Mouse (Mus musculus): ENCODE measurements at regions not wholly inside any gene's neighbourhood (a gene's known extent, or its start where the extent isn't known, plus 50 kb on each side); places are given as distances from the start of the nearest gene placed in this dataset.

- Histone ChIP-seq H3K4me3 (ENCODE audit: low read depth, low read length) (no peak overlapping the region), H3K9me3 (ENCODE audit: low read depth, low read length) (no peaks in the 10 kb centered on the region), H3K27ac (ENCODE audit: low read depth) (no peak overlapping the region), H3K36me3 (ENCODE audit: insufficient read depth) (no peaks in the 10 kb centered on the region), H3K27me3 (ENCODE audit: insufficient read depth, low read length) (no peaks in the 10 kb centered on the region), H3K9ac (no peak overlapping the region), H3K4me1 (ENCODE audit: insufficient read depth) (no peaks in the 10 kb centered on the region), H3K4me2 (no peak overlapping the region)
- DNase-seq (no peak), ATAC-seq (ENCODE audit: insufficient read depth) (no peak)
- WGBS: 61% methylated on average over 9 of the region's 9 CpGs
- TF ChIP-seq CTCF (IDR thresholded peaks at IDR 0.05; ENCODE audit: low read depth): no peak
Measured at GRCm38 (mm10) chr1:51622181-51622862, 144.1 kb upstream of the Nabp1 start.

- H3K4me3 ChIP-seq (ENCODE audit: low read depth, low read length): no peak overlapping the region
- H3K4me1 ChIP-seq (ENCODE audit: insufficient read depth): no peaks in the 10 kb centered on the region
- H3K9ac ChIP-seq: no peak overlapping the region
- WGBS: 75% methylated on average over 6 of the region's 6 CpGs
- TF ChIP-seq CTCF (IDR thresholded peaks at IDR 0.05; ENCODE audit: low read depth): no peak
- no peaks in the 10 kb centered on the region for H3K27me3 ChIP-seq (ENCODE audit: insufficient read depth, low read length)
- H3K27ac ChIP-seq (ENCODE audit: low read depth): no peak overlapping the region
- ATAC-seq (ENCODE audit: insufficient read depth) (no peak), DNase-seq (no peak)
- no peaks in the 10 kb centered on the region for H3K36me3 ChIP-seq (ENCODE audit: insufficient read depth)
- H3K9me3 ChIP-seq (ENCODE audit: low read depth, low read length): no peaks in the 10 kb centered on the region
- no peak overlapping the region for H3K4me2 ChIP-seq
Measured at GRCm38 (mm10) chr1:51621062-51621461, 142.8 kb upstream of the Nabp1 start.

- H3K4me1 ChIP-seq (ENCODE audit: insufficient read depth): no peaks in the 10 kb centered on the region
Measured at GRCm38 (mm10) chr1:51617502-51618251, 139.5 kb upstream of the Nabp1 start.

GRCm38 (mm10) chr1:51616091-51616490 is 137.9 kb upstream of the Nabp1 start:
- H3K27me3 ChIP-seq (ENCODE audit: insufficient read depth, low read length): no peaks in the 10 kb centered on the region
- H3K27ac ChIP-seq (ENCODE audit: low read depth): no peak overlapping the region
- no peaks in the 10 kb centered on the region for H3K9me3 ChIP-seq (ENCODE audit: low read depth, low read length)
- no peaks in the 10 kb centered on the region for H3K36me3 ChIP-seq (ENCODE audit: insufficient read depth)
- DNase-seq: no peak
- no peak for ATAC-seq (ENCODE audit: insufficient read depth)
- 96% methylated on average over 1 of the region's 1 CpGs for WGBS
- H3K9ac ChIP-seq: no peak overlapping the region
- no peak overlapping the region for H3K4me2 ChIP-seq
- H3K4me3 ChIP-seq (ENCODE audit: low read depth, low read length): no peak overlapping the region
- TF ChIP-seq CTCF (IDR thresholded peaks at IDR 0.05; ENCODE audit: low read depth): no peak
- H3K4me1 ChIP-seq (ENCODE audit: insufficient read depth): no peaks in the 10 kb centered on the region

More at GRCm38 (mm10) chr1:51617502-51618251, 139.5 kb upstream of the Nabp1 start:
- Histone ChIP-seq H3K4me2 (no peak overlapping the region), H3K36me3 (ENCODE audit: insufficient read depth) (no peaks in the 10 kb centered on the region), H3K9me3 (ENCODE audit: low read depth, low read length) (no peaks in the 10 kb centered on the region), H3K9ac (no peak overlapping the region), H3K27me3 (ENCODE audit: insufficient read depth, low read length) (no peaks in the 10 kb centered on the region), H3K4me3 (ENCODE audit: low read depth, low read length) (no peak overlapping the region), H3K27ac (ENCODE audit: low read depth) (no peak overlapping the region)
- ATAC-seq (ENCODE audit: insufficient read depth): no peak
- no peak for TF ChIP-seq CTCF (IDR thresholded peaks at IDR 0.05; ENCODE audit: low read depth)
- DNase-seq: peak; percentile 15
- WGBS: 48% methylated on average over 13 of the region's 13 CpGs

- H3K4me3 ChIP-seq (ENCODE audit: low read depth, low read length): no peak overlapping the region
- TF ChIP-seq CTCF (IDR thresholded peaks at IDR 0.05; ENCODE audit: low read depth): peak; percentile 74
- no peak overlapping the region for H3K4me2 ChIP-seq
- H3K27me3 ChIP-seq (ENCODE audit: insufficient read depth, low read length): no peaks in the 10 kb centered on the region
- H3K27ac ChIP-seq (ENCODE audit: low read depth): no peak overlapping the region
- H3K36me3 ChIP-seq (ENCODE audit: insufficient read depth): no peaks in the 10 kb centered on the region
- no peak overlapping the region for H3K9ac ChIP-seq
- no peaks in the 10 kb centered on the region for H3K4me1 ChIP-seq (ENCODE audit: insufficient read depth)
- H3K9me3 ChIP-seq (ENCODE audit: low read depth, low read length): no peaks in the 10 kb centered on the region
- 29% methylated on average over 6 of the region's 6 CpGs for WGBS
- DNase-seq: peak; percentile 75
- no peak for ATAC-seq (ENCODE audit: insufficient read depth)
Measured at GRCm38 (mm10) chr1:51615523-51615922, 137.3 kb upstream of the Nabp1 start.

GRCm38 (mm10) chr1:51614700-51615099 is 136.5 kb upstream of the Nabp1 start:
- Histone ChIP-seq H3K9ac (no peak overlapping the region), H3K36me3 (ENCODE audit: insufficient read depth) (no peaks in the 10 kb centered on the region), H3K9me3 (ENCODE audit: low read depth, low read length) (no peaks in the 10 kb centered on the region), H3K27me3 (ENCODE audit: insufficient read depth, low read length) (no peaks in the 10 kb centered on the region), H3K4me2 (no peak overlapping the region), H3K4me3 (ENCODE audit: low read depth, low read length) (no peak overlapping the region), H3K4me1 (ENCODE audit: insufficient read depth) (no peaks in the 10 kb centered on the region), H3K27ac (ENCODE audit: low read depth) (no peak overlapping the region)
- DNase-seq: no peak
- no peak for TF ChIP-seq CTCF (IDR thresholded peaks at IDR 0.05; ENCODE audit: low read depth)
- no peak for ATAC-seq (ENCODE audit: insufficient read depth)

GRCm38 (mm10) chr1:51609295-51609694 is 131.1 kb upstream of the Nabp1 start:
- peak; percentile 13 for DNase-seq
- H3K4me2 ChIP-seq: no peak overlapping the region
- H3K27me3 ChIP-seq (ENCODE audit: insufficient read depth, low read length): no peaks in the 10 kb centered on the region
- no peaks in the 10 kb centered on the region for H3K9me3 ChIP-seq (ENCODE audit: low read depth, low read length)
- TF ChIP-seq CTCF (IDR thresholded peaks at IDR 0.05; ENCODE audit: low read depth): no peak
- H3K27ac ChIP-seq (ENCODE audit: low read depth): no peak overlapping the region
- H3K36me3 ChIP-seq (ENCODE audit: insufficient read depth): no peaks in the 10 kb centered on the region
- H3K9ac ChIP-seq: no peak overlapping the region
- no peak overlapping the region for H3K4me3 ChIP-seq (ENCODE audit: low read depth, low read length)
- no peaks in the 10 kb centered on the region for H3K4me1 ChIP-seq (ENCODE audit: insufficient read depth)
- no peak for ATAC-seq (ENCODE audit: insufficient read depth)
- 78% methylated on average over 5 of the region's 5 CpGs for WGBS
